Mouse (Mus musculus) neural tube, embryonic 11.5 days (tissue): ENCODE data around the gene Slc22a5. TPM values are rescaled to one million over a fixed set of nuclear protein-coding genes. Genes with fewer than 3 reads are reported as not detected.
"Not testable (repeated sequence)": the region's sequence is repeated elsewhere in the genome, so short reads cannot be mapped to it uniquely, and the experiment has no call there.

Experiments
- ATAC-seq: fragments of 200-750 bp; cut with Nextera tagmentation; 2 replicates; pipeline ENCODE4 v1.8.0; 2017; ENCODE audit warnings: moderate number of reproducible peaks, mild to moderate bottlenecking, moderate TSS enrichment, moderate library complexity; ENCODE audit not compliant: insufficient read depth, low FRiP score, low TSS enrichment
- DNase-seq: peaks from one replicate; pipeline ENCODE4 v3.0.0-alpha.2; 2015; ENCODE audit warnings: low spot score
- H3K27ac ChIP-seq: fragments of 300-500 bp; sonication (generic); 2 replicates; pipeline ENCODE4 v1.5.1; 2014; ENCODE audit warnings: low read depth, mild to moderate bottlenecking, low read length
- H3K27me3 ChIP-seq: fragments of 300-500 bp; sonication (generic); 2 replicates; pipeline ENCODE4 v1.6.1; 2014; ENCODE audit warnings: mild to moderate bottlenecking, low read length, mixed read lengths; ENCODE audit not compliant: control insufficient read depth, insufficient read depth
- H3K36me3 ChIP-seq: fragments of 300-500 bp; sonication (generic); 2 replicates; pipeline ENCODE4 v1.6.1; 2014; ENCODE audit warnings: mild to moderate bottlenecking, low read length, moderate library complexity, mixed read lengths; ENCODE audit not compliant: control insufficient read depth, insufficient read depth
- H3K4me1 ChIP-seq: fragments of 300-500 bp; sonication (generic); 2 replicates; pipeline ENCODE4 v1.6.1; 2014; ENCODE audit warnings: low read length, mixed read lengths; ENCODE audit not compliant: control insufficient read depth, insufficient read depth
- H3K4me2 ChIP-seq: fragments of 300-500 bp; sonication (generic); 2 replicates; pipeline ENCODE4 v1.6.1; 2014; ENCODE audit warnings: low read depth, mild to moderate bottlenecking, moderate library complexity
- H3K4me3 ChIP-seq: fragments of 300-500 bp; sonication (generic); 2 replicates; pipeline ENCODE4 v1.5.1; 2014; ENCODE audit warnings: low read depth, low read length
- H3K9ac ChIP-seq: fragments of 300-500 bp; sonication (generic); 2 replicates; pipeline ENCODE4 v1.6.1; 2014; ENCODE audit warnings: mild to moderate bottlenecking, low read length
- H3K9me3 ChIP-seq: fragments of 300-500 bp; sonication (generic); 2 replicates; pipeline ENCODE4 v1.6.1; 2016; ENCODE audit warnings: low read length; ENCODE audit not compliant: control insufficient read depth
- WGBS: fragments of 180-500 bp; shearing (Covaris S2); extraction: QIAGEN DNeasy Blood & Tissue Kit; methylation state at CpG from one replicate; pipeline ENCODE4 v1.1.7; 2014; 5-methylcytosine and 5-hydroxymethylcytosine counted together
- polyA plus RNA-seq: library from polyadenylated mRNA; unstranded; fragments of >200 nt; fragmentation: Nextera tagmentation; extraction: Ambion mirVana; gene quantifications from 2 replicates; pipeline ENCODE4 v1.2.1, GENCODE M21; 2014

Slc22a5 gene
- polyA plus RNA-seq, 1 experiment from 2014 or later = 7.8 TPM

DNA sequence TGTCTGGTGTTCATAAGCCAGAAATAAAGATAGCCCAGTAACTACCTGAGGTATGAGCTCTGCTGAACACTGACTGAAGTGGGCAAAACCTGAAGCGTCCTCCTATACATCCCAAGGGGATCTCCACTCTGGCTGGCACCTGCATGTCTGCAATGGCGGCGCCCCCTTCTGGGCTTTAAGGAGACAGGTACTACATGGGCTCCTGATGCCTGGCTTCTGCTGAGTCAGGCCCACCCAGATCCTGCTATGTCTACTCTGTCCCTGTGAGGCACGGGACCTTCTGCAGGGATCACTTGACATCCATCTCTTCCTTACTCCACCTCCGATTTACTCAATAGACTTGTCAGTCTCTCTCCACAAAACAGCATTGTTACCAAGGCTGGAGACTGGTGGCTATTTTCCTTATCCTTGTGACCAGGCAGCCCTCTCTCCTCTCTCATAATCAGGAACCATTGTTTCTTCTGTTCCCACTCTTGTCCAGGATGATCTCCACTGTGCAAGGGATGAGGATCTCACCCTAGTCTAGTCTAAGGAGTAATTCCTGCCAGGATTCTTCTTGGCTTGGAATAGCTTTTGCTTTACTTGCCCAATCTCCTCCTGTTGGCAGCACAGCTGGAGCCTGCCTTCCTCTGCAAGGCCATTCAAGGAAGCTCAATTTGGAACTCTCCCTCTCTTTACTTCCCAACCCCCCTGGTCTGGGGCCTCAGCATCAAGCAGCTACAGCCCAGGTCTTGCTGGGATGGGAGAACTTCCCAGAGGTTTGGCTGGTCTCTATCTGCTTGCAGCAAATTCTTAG, 17.4 kb downstream of the Slc22a5 start:
- not testable (repeated sequence) for H3K9me3 ChIP-seq, H3K27me3 ChIP-seq, DNase-seq, H3K4me3 ChIP-seq, H3K4me1 ChIP-seq, H3K27ac ChIP-seq, H3K4me2 ChIP-seq, H3K9ac ChIP-seq, H3K36me3 ChIP-seq, ATAC-seq
- 65% methylated on average over 5 of the region's 5 CpGs for WGBS

DNA sequence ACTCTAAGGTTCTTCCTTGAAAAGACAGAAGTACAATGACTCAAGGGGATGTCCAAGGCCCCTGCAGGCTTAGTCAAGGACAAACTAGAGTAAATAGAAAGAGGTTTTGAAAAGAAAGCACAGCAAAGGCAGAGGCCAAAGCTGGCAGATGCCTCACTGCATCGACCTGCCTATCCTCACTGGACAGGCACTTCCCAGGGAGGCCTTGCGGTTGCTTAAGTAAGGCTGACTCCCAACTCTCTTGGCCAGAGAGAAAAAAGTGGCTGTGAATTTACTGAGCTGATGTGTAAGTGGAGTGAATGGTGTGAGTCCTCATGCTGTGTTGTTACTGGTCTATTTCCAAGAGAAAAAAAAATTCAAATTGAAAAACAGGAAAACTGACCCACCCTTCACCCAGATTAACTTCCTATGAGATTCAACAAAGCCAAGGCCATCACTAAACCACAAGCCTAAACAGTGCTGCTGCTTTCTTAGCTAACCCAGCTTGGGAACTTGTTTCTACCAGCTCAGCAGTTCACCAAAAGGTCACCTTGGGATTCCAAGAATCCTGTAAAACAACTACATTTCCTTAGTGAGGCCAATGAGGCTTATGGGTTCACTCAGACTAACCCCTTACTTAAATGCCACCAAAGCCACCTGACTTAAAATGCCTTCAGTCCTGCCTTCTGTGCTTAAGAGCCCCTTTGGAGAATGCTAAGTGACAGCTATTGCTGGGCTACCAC, 19.5 kb downstream of the Slc22a5 start:
- H3K4me2 ChIP-seq = no peak overlapping the region
- WGBS = 88% methylated on average over 2 of the region's 2 CpGs

DNA sequence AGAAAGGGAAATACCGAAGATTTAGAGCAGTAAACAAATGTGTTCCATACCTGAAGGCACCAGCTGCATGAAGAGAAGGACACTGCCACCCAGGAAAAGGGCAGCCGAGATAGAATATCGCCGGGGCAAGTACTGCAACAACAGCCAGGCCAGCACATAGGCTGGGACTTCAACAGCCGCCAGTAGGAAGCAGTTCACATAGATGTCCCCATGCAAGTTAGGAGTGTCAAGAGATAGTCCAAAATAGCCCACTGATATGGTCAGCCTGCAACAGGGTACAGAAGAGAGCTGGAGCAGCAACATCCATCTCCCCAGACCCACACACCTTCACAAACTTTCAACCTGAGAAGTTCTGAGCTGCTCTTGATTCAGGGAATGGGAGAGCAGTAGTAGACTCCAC, 22.3 kb downstream of the Slc22a5 start:
- no peak overlapping the region for H3K4me3 ChIP-seq
- ATAC-seq (no peak), DNase-seq (no peak)
- no peaks in the 10 kb centered on the region for H3K36me3 ChIP-seq
- H3K9me3 ChIP-seq = no peaks in the 10 kb centered on the region
- H3K27me3 ChIP-seq = no peaks in the 10 kb centered on the region
- no peak overlapping the region for H3K9ac ChIP-seq
- no peaks in the 10 kb centered on the region for H3K4me1 ChIP-seq
- H3K4me2 ChIP-seq = no peak overlapping the region
- no peak overlapping the region for H3K27ac ChIP-seq
- WGBS = 95% methylated on average over 5 of the region's 5 CpGs

More for the DNA sequence above, 19.5 kb downstream of the Slc22a5 start:
- no peaks in the 10 kb centered on the region for H3K27me3 ChIP-seq
- H3K9me3 ChIP-seq = no peaks in the 10 kb centered on the region
- H3K9ac ChIP-seq = no peak overlapping the region
- H3K4me3 ChIP-seq = no peak overlapping the region
- no peaks in the 10 kb centered on the region for H3K36me3 ChIP-seq
- DNase-seq (no peak), ATAC-seq (no peak)
- H3K27ac ChIP-seq = no peak overlapping the region
- no peaks in the 10 kb centered on the region for H3K4me1 ChIP-seq

DNA sequence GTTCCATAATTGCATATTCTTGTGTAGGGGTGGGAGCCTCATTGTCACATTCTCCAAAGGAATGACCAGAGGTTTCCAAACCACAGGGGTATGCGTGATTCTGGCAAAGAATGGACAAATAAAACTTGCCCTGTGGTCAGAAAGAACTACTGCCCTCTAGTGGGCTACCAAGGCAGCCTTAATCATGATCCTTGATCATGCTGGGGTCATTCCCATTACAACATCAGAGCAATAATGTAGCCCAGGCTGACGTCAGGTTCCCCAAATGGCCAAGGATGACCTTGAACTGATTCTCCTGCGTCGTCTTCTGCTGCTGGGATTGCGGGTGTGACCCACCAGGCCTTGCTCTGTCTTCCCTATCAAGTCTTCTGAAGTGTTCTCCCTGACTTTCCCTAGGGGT, 23.1 kb downstream of the Slc22a5 start:
- not testable (repeated sequence) for H3K4me3 ChIP-seq, H3K9ac ChIP-seq, H3K9me3 ChIP-seq, H3K4me2 ChIP-seq, ATAC-seq, H3K27me3 ChIP-seq, H3K4me1 ChIP-seq, DNase-seq, H3K27ac ChIP-seq, H3K36me3 ChIP-seq
- 36% methylated on average over 5 of the region's 5 CpGs for WGBS

DNA sequence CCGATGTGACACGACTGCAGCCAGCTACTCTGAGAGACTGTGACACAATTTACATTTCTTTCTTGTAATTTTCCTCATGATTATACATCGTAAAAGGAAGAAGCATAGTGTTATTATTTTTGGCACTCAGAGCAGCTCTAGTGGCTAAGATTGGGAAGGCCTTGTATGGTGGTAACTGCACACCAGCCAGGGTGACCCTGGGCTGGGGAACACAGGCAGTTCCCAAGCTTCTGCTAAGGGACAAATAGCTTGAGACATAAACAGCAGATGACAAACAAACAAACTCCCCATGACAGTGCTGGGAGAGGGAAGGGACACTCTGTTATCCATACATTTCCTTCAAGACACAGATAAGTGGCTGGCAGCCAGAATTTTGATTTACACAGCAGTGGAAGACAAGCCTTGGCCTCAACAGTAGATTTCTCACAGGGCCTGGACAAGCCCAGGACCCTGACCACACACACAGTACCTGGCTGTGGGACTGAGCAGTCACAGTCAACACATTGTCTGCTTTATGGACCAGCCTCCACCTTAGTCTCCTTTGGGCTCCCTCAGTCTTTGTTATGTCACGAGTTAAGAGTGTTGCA, 26.6 kb downstream of the Slc22a5 start:
- H3K27ac ChIP-seq, H3K36me3 ChIP-seq, ATAC-seq, H3K4me2 ChIP-seq, H3K9me3 ChIP-seq, H3K27me3 ChIP-seq, DNase-seq, H3K4me3 ChIP-seq, H3K9ac ChIP-seq, H3K4me1 ChIP-seq: not testable (repeated sequence)
- WGBS = 82% methylated on average over 1 of the region's 4 CpGs

DNA sequence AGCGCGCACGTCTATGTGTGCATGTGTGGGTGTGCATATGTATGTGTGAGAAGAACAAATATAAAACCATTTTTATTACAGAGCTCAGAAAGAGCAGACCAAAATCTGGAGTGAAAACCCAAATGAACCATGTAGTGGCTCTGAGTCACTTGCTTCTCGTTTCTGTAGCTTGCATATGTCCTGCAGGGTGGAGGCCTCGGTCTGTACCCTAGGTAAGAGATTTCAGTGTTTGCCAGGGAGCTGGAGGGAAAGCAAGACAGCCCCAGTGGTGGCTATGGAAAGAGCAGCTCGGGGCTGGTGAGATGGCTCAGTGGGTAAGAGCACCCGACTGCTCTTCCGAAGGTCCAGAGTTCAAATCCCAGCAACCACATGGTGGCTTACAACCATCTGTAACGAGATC, 30.5 kb downstream of the Slc22a5 start:
- not testable (repeated sequence) for H3K9me3 ChIP-seq, H3K4me1 ChIP-seq, ATAC-seq, H3K27ac ChIP-seq, H3K9ac ChIP-seq, H3K36me3 ChIP-seq, H3K27me3 ChIP-seq, DNase-seq, H3K4me2 ChIP-seq, H3K4me3 ChIP-seq
- 81% methylated on average over 8 of the region's 9 CpGs for WGBS

DNA sequence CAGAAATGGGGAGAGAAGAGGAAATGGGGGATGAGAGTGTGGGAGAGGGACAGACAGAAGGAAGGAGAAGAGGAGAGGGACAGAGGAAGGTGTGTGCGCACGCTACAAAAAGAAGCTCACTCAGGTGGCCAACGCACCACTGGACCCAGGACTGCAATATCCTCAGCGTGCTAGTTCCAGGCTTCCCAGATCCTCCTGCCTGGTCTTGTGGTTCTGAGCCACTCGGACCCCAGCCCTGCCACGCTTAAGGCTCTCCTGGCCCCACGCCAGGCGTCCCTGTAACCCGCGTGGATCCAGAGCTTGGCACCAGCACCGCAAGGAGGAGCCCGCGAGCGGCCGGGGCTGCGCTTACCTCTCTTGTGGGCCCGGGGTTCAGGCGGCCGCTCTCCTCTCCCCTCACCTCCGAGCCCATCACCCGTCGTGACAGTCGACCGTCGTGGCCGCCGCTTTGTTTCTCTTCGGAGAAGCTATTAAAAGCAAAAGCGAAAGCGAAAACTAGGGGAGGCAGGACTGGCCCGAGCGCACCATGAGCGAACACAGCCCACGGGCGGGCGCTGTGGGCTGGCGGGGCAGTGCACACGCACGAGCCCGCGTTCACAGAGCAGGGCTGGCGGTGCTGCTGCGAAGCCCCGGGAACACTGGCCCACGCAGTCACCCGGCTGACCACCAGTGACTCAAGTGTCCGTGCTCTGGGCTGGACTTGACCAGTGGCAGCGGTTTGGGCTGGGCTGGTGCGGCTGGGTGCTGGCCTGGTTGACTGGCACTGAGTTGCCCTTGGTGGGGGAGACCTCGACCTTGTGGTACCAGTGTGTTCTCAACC, 32.5 kb downstream of the Slc22a5 start, which contains the start of gene Gm12216:
TSS of gene Gm12216 (minus strand) at position 496 of the 820 bp plus-strand sequence.
- H3K9ac ChIP-seq = peak within 1 kb of the TSS; percentile 44
- H3K27ac ChIP-seq, H3K9me3 ChIP-seq, H3K4me1 ChIP-seq, H3K27me3 ChIP-seq, H3K36me3 ChIP-seq: not testable (repeated sequence)
- peak; percentile 50 for DNase-seq
- H3K4me2 ChIP-seq = peak within 1 kb of the TSS; percentile 49
- WGBS = 16% methylated on average over 38 of the region's 50 CpGs
- ATAC-seq = peak; percentile 27; the same call in 1 of the 2 replicates
- H3K4me3 ChIP-seq = peak within 1 kb of the TSS; percentile 34

DNA sequence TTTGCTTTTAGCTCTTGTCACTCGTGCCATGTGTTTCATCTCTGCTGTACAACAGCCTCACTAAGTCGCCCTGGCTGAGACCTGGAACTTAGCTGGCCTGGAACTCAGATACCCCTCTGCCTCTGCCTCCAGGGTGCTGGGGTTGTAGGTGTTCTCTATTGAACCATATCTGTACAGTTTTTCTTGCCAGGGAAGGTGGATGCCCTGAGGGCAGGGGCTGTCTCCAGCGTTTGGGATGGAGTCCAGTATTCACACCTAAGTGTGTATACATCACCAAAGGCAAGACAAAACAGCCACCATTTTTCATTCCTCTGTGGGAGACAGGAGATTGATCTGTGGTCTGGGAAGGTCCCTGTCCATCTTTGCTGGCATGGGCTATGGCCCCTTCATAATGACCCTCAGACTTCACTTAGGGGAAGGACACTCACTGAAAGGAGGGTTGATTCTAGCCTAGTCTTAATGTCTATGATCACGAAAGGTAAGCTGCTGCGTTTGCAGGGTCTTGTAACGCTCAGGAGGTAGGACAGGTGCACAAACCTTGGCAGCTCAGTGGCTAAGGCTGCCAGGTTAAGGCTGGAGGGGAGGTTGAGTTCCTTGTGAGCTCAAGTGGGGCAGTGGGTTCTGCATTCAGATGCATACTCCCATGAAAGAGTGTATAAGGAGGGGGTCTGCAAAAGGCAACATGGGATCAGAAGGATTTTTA, 33.3 kb downstream of the Slc22a5 start:
- Histone ChIP-seq H3K4me3 (no peak overlapping the region), H3K27me3 (no peaks in the 10 kb centered on the region), H3K9me3 (no peaks in the 10 kb centered on the region), H3K4me2 (no peak overlapping the region), H3K9ac (no peak overlapping the region), H3K4me1 (no peaks in the 10 kb centered on the region), H3K36me3 (no peaks in the 10 kb centered on the region), H3K27ac (no peak overlapping the region)
- DNase-seq (no peak), ATAC-seq (no peak)
- WGBS = 82% methylated on average over 6 of the region's 6 CpGs
